Mouse (Mus musculus) embryonic stem cell, embryonic (primary cell): Measurements from ENCODE around the gene Fbxw2.
"Not testable (repeated sequence)": the region's sequence is repeated elsewhere in the genome, so short reads cannot be mapped to it uniquely, and the experiment has no call there.

Source experiments
- CTCF ChIA-PET, 4 experiments: fragments of 300-600 bp in 2 of 4; fragments of 350-600 bp in 2 of 4; sonication (Branson Sonifier 250); formaldehyde crosslinking; loops; one replicate each; lab custom pipeline; 2022; ENCODE audit warnings: inconsistent platforms in 2 of 4; lab: Charles Lee
- POLR2A ChIA-PET, 4 experiments: fragments of 300-600 bp in 2 of 4; fragments of 350-600 bp in 2 of 4; sonication (Branson Sonifier 250); formaldehyde crosslinking; loops; one replicate each; lab custom pipeline; 2022; ENCODE audit warnings: antibody characterized with exemption in 4 of 4, inconsistent platforms in 1 of 4; lab: Charles Lee

Gene Fbxw2

DNA sequence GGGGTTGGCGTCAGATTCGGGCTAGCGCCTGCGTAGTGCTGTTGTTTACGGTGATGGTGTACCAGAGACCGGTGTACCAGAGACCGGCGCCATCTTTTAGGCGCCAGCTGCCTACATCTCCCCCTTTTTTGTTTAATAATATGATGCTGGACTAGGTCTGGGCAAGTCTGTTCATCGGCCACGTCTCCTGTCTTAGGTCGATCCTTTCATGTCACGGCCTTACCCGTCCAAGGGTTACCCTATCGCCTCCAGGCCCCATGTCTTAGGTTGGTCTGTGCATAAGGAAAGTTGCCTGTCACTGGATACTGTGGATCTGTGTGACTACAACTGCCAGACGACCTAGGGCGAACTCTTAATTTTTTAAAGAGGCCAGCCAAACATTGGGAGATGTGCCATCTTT is 4.0 kb upstream of the Fbxw2 start:
- POLR2A ChIA-PET = interaction anchor here in 2 of 4 experiments (1.1 to 7.2 kb wide), 4 partner anchors 14 to 75 kb away, joined by 3 to 74 read pairs (median 36); partner anchors contain the start of genes Hspa5 (in 1 of the 2) and Rabepk (in 1 of the 2)
- CTCF ChIA-PET = not testable (repeated sequence)

DNA sequence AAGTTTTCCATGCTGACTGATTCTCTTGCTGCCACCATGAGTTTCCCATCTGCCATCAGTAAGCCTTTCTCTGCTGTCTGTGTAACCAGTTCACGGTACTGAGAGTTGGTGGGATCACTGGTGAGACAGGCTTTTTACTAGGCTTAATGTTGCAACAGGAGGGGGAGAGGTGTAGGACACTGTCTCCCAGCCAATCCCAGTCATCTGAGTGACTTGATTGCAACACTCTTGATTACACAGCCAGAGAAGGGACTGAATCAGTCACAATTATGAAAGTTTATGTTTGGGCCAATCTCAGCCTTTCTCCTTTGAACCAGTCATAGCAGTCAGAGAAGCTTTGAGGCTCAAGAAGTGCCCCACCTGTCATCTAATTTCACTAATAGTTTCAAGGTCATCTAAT is 1.9 kb upstream of the Fbxw2 start:
- ChIA-PET CTCF (interaction anchor here in 2 of 4 experiments (1.0 to 2.8 kb wide), 4 partner anchors 13 to 280 kb away, joined by 3 to 11 read pairs (median 8); partner anchors contain the start of gene Cntrl (in 1 of the 2)), POLR2A (interaction anchor here in 3 of 4 experiments (0.6 to 7.2 kb wide), 20 partner anchors 8 to 304 kb away, joined by 3 to 74 read pairs (median 5); partner anchors contain the start of genes Hspa5 (in 2 of the 3), Cntrl (in 1 of the 3) and Rabepk (in 1 of the 3))

DNA sequence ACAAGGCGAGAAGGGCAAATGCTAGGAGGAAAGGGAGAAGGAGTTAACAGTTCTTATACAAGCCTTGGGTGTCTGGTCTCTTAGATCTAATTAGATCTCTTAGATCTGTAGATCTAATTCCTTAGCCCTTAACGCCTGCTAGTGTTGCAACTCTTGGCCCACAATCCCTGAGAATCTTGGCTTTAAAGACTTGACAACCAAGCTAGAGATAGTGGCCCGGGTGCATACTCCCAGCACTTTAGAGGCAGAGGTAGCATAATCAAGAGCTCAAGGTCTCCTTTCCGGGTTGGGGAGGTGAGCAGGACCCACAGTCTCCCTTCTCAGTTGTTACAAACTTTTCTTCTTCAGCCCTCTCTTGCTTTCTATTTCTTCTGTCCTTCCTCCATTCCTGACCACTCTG is 1.5 kb upstream of the Fbxw2 start:
- CTCF ChIA-PET = interaction anchor here in 2 of 4 experiments (1.0 to 2.8 kb wide), 9 partner anchors 8 to 509 kb away, joined by 3 to 11 read pairs (median 5); partner anchors contain the start of genes Cntrl (in 1 of the 2), Rabepk (in 1 of the 2) and Stom (in 1 of the 2)
- POLR2A ChIA-PET = interaction anchor here in 3 of 4 experiments (0.6 to 7.2 kb wide), 33 partner anchors 9 to 421 kb away, joined by 3 to 74 read pairs (median 4); partner anchors contain the start of genes Hspa5 (in 3 of the 3), Cntrl (in 2 of the 3), Rabepk (in 2 of the 3) and Traf1 (in 1 of the 3)

DNA sequence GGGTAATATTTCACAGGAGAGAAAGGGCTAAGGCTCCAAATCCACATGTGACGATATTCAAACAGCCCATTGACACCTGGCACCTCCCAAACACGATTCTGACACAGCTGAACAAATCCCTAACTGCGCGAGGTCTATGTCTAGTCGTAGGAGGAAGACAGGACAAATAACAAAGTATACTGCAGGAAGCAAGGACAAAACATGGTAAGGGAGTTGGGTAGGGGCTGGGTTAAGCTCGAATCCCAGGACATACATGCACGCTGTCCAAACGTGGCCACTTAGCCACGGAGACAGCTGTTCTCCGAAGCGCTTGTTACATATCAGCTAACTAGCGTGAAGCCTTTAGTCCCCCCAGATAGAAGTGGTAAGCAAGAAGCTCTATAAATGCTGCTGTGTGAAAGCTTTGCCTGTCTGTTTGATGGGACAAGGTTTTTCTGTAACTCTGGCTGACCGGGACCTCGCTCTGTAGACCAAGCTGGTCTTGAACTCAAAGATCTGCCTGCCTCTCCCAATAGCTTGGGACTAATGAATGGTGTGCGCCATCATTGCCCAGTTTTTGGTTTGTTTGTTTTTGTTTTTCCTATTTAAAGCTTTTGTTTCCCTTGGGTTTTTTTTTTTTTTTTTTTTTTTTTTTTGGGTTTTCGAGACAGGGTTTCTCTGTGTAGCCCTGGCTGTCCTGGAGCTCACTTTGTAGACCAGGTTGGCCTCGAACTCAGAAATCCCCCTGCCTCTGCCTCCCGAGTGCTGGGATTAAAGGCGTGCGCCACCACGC is 535 bp upstream of the Fbxw2 start:
- POLR2A ChIA-PET = interaction anchor here (0.6 to 7.2 kb wide), 56 partner anchors 9 to 698 kb away, joined by 3 to 74 read pairs (median 3); partner anchors contain the start of genes Hspa5 (in 3 of the 4), Cntrl (in 2 of the 4), Rabepk (in 2 of the 4) and Traf1 (in 1 of the 4)
- CTCF ChIA-PET = interaction anchor here (0.6 to 2.8 kb wide), 17 partner anchors 9 to 510 kb away, joined by 3 to 11 read pairs (median 4); partner anchors contain the start of genes Cntrl (in 1 of the 4), Rabepk (in 1 of the 4) and Stom (in 1 of the 4)

DNA sequence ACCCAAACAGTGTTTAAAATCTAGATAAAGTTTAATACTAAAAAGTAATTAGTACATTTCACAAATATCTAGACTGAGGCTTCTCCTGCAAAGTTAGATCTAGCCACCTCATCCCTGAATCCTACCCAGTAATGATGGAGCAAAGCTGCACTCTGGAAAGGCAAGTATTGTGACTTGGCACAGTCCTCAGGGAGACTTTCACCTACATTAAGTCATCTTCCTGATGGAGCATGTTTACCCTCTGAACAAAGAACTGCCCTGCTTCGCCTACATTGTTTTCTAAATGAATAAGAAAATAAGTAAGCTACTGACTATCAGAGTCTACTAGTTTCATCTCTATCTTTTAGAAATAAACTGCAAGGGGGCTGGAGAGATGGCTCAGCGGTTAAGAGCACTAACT is 7.6 kb downstream of the Fbxw2 start:
- CTCF ChIA-PET = interaction anchor here in 2 of 4 experiments (0.7 to 4.5 kb wide), 3 partner anchors 13 to 289 kb away, joined by 4 to 13 read pairs (median 8); no protein-coding TSS in a partner anchor
- POLR2A ChIA-PET = interaction anchor here in 2 of 4 experiments (0.7 to 11.4 kb wide), 12 partner anchors 8 to 296 kb away, joined by 3 to 178 read pairs (median 4); partner anchors contain the start of genes Fbxw2 (in 2 of the 2), Gapvd1 (in 1 of the 2) and Rabepk (in 1 of the 2)

DNA sequence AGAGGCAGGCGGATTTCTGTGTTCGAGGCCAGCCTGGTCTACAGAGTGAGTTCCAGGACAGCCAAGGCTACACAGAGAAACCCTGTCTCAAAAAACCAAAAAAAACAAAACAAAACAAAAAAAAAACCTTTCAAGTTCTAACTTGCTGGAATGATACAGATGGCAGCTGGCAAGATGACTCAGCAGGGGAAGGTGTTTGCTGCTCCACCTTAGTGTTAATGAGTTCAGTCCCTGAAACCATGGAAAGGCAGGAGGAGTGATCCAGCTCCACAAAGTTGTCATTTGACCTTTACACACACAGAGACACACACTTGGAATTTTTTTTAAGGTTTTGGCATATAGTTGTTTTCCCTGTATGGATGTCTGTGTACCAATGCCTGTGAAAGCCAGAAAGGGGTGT is 10.2 kb downstream of the Fbxw2 start:
- CTCF ChIA-PET = interaction anchor here in 3 of 4 experiments (0.6 to 4.5 kb wide), 9 partner anchors 11 to 433 kb away, joined by 3 to 13 read pairs (median 5); partner anchors contain the start of gene Fbxw2 (in 1 of the 3)
- POLR2A ChIA-PET = interaction anchor here (0.6 to 11.4 kb wide), 39 partner anchors 8 to 520 kb away, joined by 3 to 178 read pairs (median 4); partner anchors contain the start of genes Hspa5 (in 3 of the 4), Cntrl (in 2 of the 4), Fbxw2 (in 2 of the 4) and Rabepk (in 2 of the 4)

DNA sequence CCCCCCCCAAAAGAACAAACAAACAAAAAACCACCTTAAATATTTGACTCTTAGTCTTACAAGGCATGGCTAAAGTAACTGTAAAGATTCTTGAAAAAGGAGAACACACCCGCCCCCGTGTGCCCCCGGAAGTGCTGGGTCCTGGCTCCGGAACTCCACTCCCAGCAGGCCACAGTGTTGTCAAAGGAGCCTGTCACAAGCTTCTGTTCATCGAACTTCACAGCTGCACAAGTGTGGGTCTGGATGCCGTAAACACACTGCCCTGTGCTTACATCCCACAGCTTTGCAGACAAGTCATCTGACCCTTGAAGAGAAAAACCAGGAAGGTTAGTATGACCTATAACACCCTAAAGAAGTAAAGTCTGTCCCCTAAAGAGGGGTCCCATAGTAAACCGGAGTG is 13.4 kb downstream of the Fbxw2 start:
- POLR2A ChIA-PET = interaction anchor here in 3 of 4 experiments (0.6 to 11.4 kb wide), 20 partner anchors 9 to 1727 kb away, joined by 3 to 178 read pairs (median 4); partner anchors contain the start of genes Hspa5 (in 2 of the 3), Rabepk (in 2 of the 3) and Fbxw2 (in 1 of the 3)

DNA sequence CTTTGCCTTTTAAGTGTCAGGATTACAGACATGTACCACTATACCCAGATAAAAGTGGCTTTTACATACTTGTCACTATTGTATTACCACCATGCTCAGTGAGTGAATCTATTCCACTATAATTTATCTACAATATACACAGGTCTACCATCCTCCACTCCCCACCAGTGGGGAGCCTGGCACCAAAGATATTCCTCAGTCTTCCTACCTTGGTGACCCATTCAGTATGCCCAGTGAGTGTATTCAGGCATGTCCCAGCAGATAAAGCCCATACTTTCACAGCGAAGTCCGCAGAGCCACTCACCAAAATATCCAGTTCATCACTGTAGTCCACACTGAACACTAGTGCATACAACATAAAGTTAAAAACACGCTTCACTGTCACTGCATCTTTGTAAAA is 15.3 kb downstream of the Fbxw2 start:
- CTCF ChIA-PET = no interaction called here
- POLR2A ChIA-PET = interaction anchor here in 2 of 4 experiments (0.9 to 11.4 kb wide), 11 partner anchors 8 to 321 kb away, joined by 3 to 178 read pairs (median 4); partner anchors contain the start of genes Hspa5 (in 2 of the 2) and Rabepk (in 2 of the 2)

More for the DNA sequence above, 13.4 kb downstream of the Fbxw2 start:
- CTCF ChIA-PET = interaction anchor here in 2 of 4 experiments (0.6 to 0.7 kb wide), 2 partner anchors 102 to 440 kb away, joined by 5 to 7 read pairs; no protein-coding TSS in a partner anchor

DNA sequence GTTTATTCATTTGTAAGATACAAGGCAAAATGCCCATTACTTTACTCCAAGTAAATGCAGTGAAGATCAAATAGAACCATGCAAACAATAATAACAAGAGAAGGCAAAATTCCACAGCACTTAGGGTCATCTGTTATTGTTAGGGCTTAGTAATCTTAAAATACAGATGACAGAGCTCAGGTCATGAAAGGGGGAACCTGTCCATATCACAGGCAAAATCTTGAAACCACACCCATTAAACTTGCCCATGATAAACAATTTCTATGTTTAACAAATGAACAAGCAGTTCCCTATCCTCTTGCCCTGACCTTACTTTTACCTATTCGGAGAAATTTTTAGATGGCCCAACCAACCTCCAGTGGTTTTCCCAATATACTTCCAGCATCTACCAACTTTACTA is 16.5 kb downstream of the Fbxw2 start:
- ChIA-PET POLR2A (interaction anchor here in 2 of 4 experiments (0.6 to 11.4 kb wide), 6 partner anchors 7 to 38 kb away, joined by 3 to 178 read pairs (median 4); partner anchors contain the start of genes Rabepk (in 2 of the 2) and Hspa5 (in 1 of the 2)), CTCF (interaction anchor here in 1 of 4 experiments (0.5 kb wide), 1 partner anchor 365 kb away, joined by 5 read pairs; no protein-coding TSS in a partner anchor)

DNA sequence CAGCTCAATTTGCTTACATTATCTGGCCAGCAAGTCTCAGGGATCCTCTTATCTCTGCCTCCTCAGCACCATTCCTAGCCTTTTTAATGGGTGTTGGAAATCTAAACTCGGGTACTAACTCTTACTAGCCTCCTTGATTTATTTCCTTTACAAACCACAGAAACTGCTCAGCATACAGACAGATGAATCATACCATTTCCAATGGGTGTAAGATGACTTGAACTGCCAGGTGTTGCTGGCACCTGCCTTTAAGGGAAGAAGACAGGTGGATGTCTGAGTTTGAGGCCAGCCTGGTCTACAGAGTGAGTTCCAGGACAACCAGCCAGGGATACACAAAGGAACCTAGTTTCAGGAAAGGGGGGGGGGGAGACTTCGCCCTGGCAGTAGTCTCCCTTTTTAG is 18.1 kb downstream of the Fbxw2 start:
- POLR2A ChIA-PET = interaction anchor here in 1 of 4 experiments (1.2 kb wide), 2 partner anchors 8 to 18 kb away, joined by 3 read pairs; partner anchors contain the start of gene Fbxw2
- CTCF ChIA-PET = interaction anchor here in 1 of 4 experiments (0.6 kb wide), 1 partner anchor 63 kb away, joined by 3 read pairs; no protein-coding TSS in a partner anchor

DNA sequence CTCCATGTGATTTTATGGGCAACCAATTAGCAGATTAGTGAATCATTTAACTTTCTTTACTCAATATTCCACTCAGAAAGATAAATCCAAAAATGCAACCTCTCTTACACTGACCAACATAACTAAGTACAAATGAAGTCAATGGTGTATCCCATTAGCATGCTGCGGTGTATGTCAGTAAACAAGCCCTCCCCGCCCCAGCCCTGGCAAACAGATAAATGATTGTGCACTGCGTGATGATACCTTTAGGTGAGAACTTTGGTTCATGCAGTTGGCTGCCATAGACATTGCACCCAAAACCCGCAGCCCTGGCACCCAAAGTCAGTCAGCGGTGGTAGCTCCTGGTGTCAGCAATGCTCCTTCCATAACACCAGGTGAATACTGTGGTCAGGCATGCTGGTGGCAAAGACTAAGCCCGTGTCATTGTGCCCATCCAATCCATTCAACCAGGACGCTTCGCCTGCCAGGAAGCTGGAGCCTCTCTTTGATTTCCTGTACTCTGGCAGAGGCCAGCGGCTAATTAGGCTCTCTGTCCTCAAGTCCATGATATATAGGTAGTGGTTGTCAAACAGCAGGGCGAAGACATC is 20.7 kb downstream of the Fbxw2 start:
- ChIA-PET CTCF (interaction anchor here in 1 of 4 experiments (0.6 kb wide), 1 partner anchor 13 kb away, joined by 8 read pairs; no protein-coding TSS in a partner anchor), POLR2A (interaction anchor here in 3 of 4 experiments (0.5 to 15.7 kb wide), 13 partner anchors 9 to 304 kb away, joined by 3 to 260 read pairs (median 8); partner anchors contain the start of genes Hspa5 (in 2 of the 3) and Cntrl (in 1 of the 3))

DNA sequence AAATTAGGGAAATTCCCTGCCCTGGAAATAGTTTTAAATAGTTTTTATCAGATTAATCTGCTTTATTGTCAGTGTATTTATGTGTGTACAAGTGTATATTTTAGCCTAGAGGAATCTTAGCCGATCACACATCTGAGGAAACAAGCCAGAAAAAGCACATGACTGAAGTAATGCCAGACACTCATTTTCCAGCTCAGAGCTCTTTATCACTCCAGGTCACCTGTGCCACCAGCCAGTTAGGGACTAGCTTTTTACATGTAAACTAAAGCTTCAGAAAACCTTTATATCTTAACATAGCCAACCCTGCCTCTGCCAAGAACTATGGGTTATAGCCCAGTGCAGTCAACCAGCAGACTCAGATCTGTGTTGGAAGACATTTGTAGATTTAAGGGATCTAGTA is 21.3 kb downstream of the Fbxw2 start:
- ChIA-PET POLR2A (interaction anchor here (0.5 to 15.7 kb wide), 17 partner anchors 7 to 304 kb away, joined by 3 to 260 read pairs (median 17); partner anchors contain the start of genes Cntrl (in 2 of the 4), Fbxw2 (in 2 of the 4) and Hspa5 (in 2 of the 4)), CTCF (no interaction called here)

DNA sequence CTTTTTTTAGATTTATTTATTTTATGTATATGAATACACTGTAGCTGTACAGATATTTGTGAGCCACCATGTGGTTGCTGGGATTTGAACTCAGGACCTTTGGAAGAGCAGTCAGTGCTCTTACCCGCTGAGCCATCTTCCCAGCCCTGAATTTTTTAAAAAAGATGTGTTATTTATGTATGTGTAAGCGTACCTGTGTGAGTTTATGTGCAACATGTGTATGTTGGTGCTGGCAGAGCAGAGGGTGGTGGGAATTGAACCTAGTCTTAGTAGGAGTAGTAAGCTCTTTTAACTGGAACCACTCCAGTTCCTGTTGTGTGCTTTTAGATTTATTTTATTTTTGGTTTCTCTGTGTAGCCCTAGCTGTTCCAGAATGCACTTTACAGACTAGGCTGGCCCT is 21.9 kb downstream of the Fbxw2 start:
- ChIA-PET CTCF (no interaction called here), POLR2A (interaction anchor here (0.5 to 15.7 kb wide), 24 partner anchors 8 to 683 kb away, joined by 3 to 260 read pairs (median 7); partner anchors contain the start of genes Fbxw2 (in 2 of the 4), Hspa5 (in 2 of the 4) and Cntrl (in 1 of the 4))

DNA sequence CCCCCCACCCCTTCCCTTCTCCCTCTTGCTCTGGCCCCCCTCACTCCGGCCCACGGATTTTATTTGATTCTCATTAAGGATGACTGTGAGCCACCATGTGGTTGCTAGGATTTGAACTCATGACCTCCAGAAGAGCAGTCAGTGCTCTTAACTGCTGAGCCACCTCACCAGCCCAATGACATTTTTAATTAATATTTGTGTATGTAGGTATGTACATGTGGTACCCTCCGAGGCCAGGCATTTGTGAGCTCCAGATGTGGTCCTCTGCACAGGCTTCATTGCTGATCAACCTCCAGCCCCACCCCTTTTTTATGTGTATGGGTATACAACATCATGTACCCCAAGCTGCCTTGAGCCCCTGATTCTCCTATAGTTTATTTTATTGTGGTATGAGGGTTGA is 22.4 kb downstream of the Fbxw2 start:
- POLR2A ChIA-PET = interaction anchor here (0.6 to 15.7 kb wide), 25 partner anchors 8 to 682 kb away, joined by 3 to 260 read pairs (median 7); partner anchors contain the start of genes Cntrl (in 2 of the 4), Fbxw2 (in 2 of the 4) and Hspa5 (in 2 of the 4)
- CTCF ChIA-PET = no interaction called here

DNA sequence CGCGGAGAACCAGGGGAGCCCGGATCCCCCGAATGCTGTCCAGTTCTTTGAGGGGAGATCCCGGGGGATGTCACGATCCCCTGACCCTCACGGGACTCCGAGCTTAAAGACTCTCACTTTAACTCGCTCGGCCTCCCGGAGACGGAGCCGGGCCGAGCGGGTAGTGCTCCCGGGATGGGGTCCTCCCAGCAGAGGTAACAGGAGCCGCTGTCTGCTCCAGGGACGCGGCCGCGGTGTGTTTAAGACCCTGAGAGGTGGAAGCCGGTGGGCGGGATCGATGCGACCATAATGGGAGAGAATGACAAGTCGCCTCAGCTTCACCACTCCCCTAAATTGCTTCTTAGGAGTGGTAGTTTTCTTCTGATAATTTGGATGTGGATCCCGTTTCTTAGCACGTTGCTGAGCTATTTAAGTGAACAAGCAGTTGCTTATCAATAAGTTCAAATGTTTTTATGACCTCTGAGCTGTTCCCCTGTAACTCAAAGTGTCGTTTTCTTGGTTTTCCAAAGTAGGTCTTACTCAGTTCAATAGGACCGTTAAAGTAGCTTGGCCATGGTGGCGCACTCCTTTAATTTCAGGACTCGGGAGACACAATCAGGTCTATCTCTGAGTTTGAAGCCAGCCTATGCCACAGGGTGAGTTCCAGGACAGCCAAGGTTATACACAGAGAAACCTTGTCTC is 23.4 kb downstream of the Fbxw2 start:
- CTCF ChIA-PET = interaction anchor here in 2 of 4 experiments (0.6 to 1.8 kb wide), 9 partner anchors 14 to 397 kb away, joined by 3 to 7 read pairs (median 3); partner anchors contain the start of gene Cntrl (in 1 of the 2)

More for the DNA sequence above, 23.4 kb downstream of the Fbxw2 start:
- POLR2A ChIA-PET = interaction anchor here (0.6 to 15.7 kb wide), 54 partner anchors 9 to 329 kb away, joined by 3 to 260 read pairs (median 4); partner anchors contain the start of genes Hspa5 (in 3 of the 4), Cntrl (in 2 of the 4), Fbxw2 (in 2 of the 4) and Gapvd1 (in 1 of the 4)
